Mouse (Mus musculus) left cerebral cortex, adult 2 months (tissue): ENCODE measurements around the gene Ints7. TPM values are rescaled to one million over a fixed set of nuclear protein-coding genes. Genes with fewer than 3 reads are reported as not detected.

Source experiments
- DNase-seq, 2 experiments: peaks; one replicate each; pipeline ENCODE4 v3.0.0; 2021 to 2022; ENCODE audit warnings: low spot score in 2 of 2, mixed read lengths in 1 of 2; ENCODE audit errors: extremely low spot score in 1 of 2
- H3K27ac ChIP-seq: fragments of 200-600 bp; 2 replicates; pipeline ENCODE4 v1.8.1; 2022
- H3K4me3 ChIP-seq: fragments of 200-600 bp; 2 replicates; pipeline ENCODE4 v1.8.1; 2022
- CTCF ChIP-seq: fragments of 200-600 bp; IDR thresholded peaks from 2 replicates; pipeline ENCODE4 v1.8.1; 2022; ENCODE audit warnings: antibody characterized with exemption, mild to moderate bottlenecking, moderate library complexity
- intact Hi-C: fragments of 180-260 bp; cut with DNase I; formaldehyde crosslinking; loops from one replicate; pipeline ENCODE4 v1.15.1; 2025
- total RNA-seq, 2 experiments: library from RNA; stranded (reverse); gene quantifications; 2 replicates each; pipeline ENCODE4 v1.2.3; 2021

Ints7 gene
- total RNA-seq, 2 experiments from 2014 or later: 32.7 to 34.9 TPM

DNA sequence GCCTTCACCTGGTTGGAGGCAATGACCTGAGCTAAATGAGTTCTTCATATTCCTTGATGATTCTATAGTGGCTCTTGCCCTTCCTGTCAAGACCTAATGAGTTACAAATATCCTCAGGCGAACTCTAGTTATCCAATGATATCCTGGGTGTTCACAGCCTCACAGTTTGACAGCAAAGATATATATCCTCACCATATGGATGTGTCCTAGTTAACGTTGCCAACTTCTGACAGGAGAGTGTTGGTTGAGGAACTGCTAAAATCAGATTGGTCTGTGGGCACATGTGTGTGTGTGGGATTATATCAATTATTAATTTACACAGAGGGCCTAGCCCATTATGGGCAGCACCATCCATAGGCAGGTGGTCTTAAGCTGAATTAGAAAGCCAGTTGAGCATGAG is 63.0 kb downstream of the Ints7 start:
- Histone ChIP-seq H3K27ac (peak overlapping the region; percentile 29), H3K4me3 (no peak overlapping the region)
- DNase-seq: no peak
- intact Hi-C loops: no loop called here
- no peak for TF ChIP-seq CTCF

DNA sequence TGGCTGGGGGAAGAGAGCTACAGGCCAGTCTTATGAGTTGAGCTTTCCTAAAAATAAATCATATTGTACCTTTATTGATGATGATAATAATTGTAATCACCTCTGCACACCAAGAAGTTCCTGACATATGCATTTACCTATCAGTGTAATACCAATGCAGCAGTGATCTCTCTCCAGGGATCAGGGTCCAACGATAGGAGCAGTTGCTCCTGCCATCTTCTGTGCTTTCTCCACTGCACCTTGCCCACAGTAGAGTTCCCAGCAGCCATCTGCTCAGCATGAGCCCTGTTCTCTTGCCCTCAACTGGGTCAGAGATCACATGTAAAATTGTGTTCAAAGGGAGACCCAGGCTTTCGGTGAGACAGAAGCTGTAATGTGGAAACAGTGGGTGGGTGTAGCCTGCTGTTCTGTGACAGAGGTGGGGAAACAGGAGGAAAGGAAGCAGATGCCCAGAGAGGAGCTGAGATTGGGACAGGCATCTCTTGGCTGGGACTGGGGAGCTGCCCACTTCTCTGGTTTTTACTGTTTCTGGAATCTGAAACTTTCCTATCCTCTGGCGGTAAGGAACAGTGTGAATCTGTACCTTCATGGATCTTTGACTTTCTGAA is 63.9 kb downstream of the Ints7 start:
- Histone ChIP-seq H3K4me3 (no peak overlapping the region), H3K27ac (peak overlapping the region; percentile 29)
- no peak for TF ChIP-seq CTCF
- DNase-seq: peak in 1 of 2 experiments; percentile 26
- intact Hi-C loops: loop anchor here (1.0 kb wide), 1 partner anchor 29 kb away; no protein-coding TSS in a partner anchor

DNA sequence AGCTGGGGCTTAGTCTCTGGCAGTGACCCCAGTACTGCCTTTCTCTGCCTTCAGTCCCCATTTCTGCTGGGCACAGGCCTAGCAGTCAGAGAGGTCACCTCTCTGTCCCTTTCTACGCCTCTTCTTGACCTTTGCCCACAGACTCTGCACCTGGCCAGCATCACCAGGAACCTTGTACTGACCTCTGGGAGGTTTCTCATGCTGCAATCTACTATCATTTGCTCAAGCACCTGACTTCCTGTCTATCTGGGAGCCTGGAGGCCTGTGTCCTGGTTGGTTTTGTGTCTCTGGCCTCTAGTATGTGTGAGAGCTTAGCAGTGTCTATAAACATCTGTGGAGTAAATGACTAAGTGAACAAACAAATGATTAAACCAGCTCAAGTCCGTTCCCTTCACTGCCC is 64.7 kb downstream of the Ints7 start:
- H3K27ac ChIP-seq: peak overlapping the region; percentile 70
- no peak for TF ChIP-seq CTCF

DNA sequence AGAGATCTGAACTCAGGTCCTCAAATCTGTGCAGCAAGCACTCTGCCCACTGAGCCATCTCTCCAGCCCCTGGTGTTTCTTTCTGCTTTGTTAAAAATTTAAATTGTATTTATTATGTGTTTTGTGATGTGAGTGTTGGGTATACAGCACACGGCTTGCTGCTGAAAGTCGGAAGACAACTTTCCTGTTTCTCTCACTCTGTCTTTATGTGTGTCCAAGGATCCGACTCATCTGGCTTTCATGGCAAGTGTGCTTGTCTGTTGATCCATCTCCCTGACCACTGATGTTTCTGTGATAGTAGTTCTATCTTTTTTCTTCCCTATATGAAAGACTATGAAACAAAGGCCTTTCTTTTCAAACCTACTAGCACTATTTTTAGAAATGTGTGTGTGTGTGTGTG is 65.4 kb downstream of the Ints7 start:
- no peak for TF ChIP-seq CTCF
- DNase-seq: no peak
- Histone ChIP-seq H3K27ac (no peak overlapping the region), H3K4me3 (no peak overlapping the region)
- intact Hi-C loops: no loop called here

More for the DNA sequence above, 64.7 kb downstream of the Ints7 start:
- intact Hi-C loops: no loop called here
- H3K4me3 ChIP-seq: no peak overlapping the region
- no peak for DNase-seq

DNA sequence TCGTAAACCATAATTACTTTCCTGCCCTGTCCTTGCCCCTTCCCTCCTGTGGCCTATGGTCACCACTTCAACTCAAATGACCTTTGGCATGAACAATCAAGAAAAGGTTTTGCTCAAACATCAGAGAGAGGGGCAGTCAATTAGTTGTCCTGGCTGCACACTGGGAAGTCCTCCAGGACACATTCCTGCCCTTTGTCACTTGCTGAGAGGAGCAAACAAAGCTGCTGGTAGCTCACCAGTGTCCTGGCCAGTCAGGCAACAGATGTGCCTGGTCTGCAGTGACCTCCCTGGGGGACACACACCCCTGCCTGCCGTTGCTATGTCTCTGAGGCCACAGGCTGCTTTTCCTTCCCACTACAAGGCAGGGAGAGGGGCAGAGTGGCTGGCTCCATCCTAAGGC is 66.0 kb downstream of the Ints7 start:
- no peak for TF ChIP-seq CTCF
- no peak overlapping the region for H3K27ac ChIP-seq
- intact Hi-C loops: no loop called here
- DNase-seq: no peak
- no peak overlapping the region for H3K4me3 ChIP-seq

DNA sequence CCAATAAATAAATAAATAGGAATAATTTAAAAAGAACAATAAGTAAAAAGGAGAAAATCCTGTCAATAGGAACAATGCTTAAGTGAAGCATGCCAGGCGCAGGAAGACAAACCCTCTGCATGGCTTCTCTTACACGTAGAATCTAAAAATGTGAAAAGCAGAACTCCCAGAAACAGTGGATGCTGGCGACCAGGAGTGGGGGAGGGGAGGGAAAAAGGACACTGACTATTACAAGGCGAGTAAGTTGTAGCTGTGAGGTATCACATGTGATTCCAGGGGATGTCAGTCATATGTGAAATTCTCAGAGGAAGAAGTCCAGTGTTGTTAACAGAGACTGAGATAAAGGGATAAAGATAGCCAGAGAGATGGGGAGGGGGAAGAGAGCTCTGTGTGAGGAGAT is 67.5 kb downstream of the Ints7 start:
- no peak overlapping the region for H3K27ac ChIP-seq
- TF ChIP-seq CTCF: no peak
- H3K4me3 ChIP-seq: no peak overlapping the region
- intact Hi-C loops: no loop called here
- DNase-seq: no peak

DNA sequence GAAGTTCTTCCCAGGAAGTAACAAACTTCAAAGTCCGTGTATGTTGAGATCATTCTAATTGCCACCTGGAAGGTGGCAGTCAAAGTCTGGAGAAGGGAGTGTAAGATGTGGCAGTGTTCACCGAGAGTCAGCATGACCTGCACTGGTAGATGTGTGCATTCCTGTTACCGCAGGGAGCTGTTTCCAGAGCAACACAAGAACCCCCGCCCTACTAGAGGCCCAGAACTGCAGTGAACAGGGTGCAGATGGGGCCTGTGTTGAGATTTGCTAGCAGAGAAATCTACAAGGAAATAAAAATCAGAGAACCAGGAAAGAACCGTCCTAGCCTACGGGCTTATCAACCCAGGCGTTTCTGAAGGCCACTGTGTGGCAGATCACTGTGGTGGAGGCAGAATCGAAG is 70.5 kb downstream of the Ints7 start:
- Histone ChIP-seq H3K4me3 (no peak overlapping the region), H3K27ac (no peak overlapping the region)
- intact Hi-C loops: no loop called here
- no peak for TF ChIP-seq CTCF
- DNase-seq: no peak

DNA sequence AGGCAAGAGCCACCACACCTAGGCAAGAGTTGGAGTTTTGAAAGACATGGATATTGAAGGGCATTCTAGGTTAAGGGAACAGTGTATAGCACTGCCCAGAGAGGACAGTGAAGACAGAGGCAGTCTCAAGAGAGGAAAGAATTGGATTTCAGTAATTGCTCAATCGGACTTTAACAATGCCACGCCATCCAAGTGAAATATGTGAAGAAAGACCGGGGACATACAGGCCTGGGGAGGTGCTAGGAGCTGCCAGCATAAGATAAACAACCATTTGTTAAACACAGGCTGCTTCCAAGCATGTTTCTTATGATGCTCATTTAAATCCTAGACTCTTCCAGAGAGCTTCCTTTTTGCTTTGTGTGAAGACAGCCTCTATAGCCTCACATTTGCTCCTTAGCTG is 72.2 kb downstream of the Ints7 start:
- no peak for TF ChIP-seq CTCF
- H3K4me3 ChIP-seq: no peak overlapping the region
- intact Hi-C loops: no loop called here
- no peak overlapping the region for H3K27ac ChIP-seq
- DNase-seq: no peak

DNA sequence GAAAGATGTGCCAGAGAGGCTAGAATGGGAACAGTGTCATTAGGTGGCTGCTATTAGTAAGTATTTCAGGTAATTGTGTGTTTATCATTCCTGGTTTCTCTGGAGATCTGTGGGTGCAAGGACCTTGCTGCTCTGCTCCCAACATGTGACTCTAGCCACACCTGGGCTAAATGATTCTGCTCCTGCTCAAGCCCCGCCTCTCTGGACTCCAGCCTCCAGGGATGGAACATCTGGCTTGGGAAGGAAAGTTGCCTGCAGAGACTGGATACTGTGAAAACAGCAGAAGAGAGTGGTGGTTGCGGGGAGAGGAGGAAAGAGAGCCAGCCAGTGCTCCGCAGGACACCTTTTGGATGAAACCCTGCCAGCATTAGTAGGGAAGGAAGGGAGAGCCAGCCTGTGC is 84.0 kb downstream of the Ints7 start:
- no peak for TF ChIP-seq CTCF
- intact Hi-C loops: no loop called here
- no peak for DNase-seq

DNA sequence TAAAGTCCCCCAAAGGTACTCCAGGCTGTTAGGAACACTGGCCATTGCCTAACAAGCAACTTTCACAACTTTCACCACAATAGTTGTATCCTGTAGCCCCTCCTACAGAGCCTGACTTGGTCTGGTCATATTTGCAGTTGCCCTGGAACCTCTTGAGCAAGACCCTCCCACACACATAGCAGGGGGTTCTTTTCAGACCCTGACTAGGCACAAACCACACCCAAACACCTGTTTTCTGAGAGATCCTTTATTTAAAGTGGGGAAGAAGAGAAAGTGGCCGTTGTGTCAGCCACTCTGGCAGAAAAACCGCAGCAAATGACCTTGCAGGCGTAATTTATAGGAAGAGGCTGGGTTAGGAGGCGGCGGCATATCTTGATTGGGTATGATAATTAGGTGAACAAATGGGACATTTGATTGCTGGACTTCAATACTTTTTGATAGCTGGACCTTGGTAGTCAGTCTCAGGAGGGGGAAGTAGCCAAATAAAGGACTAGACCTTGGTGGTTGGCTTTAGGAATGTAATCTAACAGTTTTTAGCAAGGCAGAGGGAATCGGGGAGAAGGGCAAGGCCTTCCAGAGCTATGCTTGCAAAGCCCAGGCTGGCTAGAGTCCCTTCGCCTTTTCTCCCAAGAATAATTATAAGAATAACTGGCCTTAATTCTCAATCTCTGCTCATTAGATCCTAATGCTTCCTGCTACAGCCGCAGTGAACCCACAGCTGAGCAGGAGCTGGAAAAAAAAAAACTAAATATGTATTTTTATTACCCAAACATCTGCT is 85.8 kb downstream of the Ints7 start:
- H3K27ac ChIP-seq: 0 out of 2 replicates have a peak overlapping the region, but pooled peaks have one; percentile 19
- no peak for TF ChIP-seq CTCF
- intact Hi-C loops: no loop called here

More for the DNA sequence above, 84.0 kb downstream of the Ints7 start:
- Histone ChIP-seq H3K4me3 (no peak overlapping the region), H3K27ac (no peak overlapping the region)

DNA sequence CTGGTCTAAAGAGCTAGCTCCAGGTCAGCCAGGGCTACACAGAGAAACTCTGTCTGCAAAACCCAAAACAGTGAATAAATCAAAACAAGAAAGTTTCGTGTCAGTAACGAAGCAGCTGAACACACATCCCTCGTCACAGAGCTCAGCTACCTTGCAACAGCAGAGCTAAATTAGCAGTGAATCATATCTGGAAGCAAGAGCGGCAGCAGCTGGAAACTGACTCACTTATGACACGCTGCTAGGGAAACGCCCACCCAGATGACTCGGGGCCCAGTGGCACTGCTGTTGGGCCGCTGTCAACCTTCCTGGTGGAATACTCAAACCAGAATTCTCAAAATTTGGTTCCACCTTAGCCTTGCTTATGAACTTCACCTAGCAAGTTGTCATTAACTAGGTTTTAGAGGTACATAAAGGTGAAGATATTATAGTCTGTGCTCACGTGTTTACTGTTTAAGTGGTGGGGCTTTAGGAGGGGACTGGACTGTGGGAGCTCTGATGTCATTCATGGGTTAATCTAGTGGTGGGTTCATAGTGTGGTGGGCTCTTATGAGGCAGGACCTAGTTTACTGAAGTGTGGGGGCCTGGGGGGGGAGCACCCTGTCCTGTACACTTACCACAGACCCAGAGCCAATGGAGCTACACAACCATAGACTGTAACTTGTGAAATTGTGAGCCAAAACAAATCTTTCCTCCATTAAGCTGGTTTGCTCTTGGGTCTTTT is 86.9 kb downstream of the Ints7 start:
- DNase-seq: peak; percentile 35 to 48
- Histone ChIP-seq H3K27ac (no peak overlapping the region), H3K4me3 (no peak overlapping the region)
- no peak for TF ChIP-seq CTCF
- intact Hi-C loops: no loop called here

More for the DNA sequence above, 85.8 kb downstream of the Ints7 start:
- no peak for DNase-seq
- H3K4me3 ChIP-seq: no peak overlapping the region

DNA sequence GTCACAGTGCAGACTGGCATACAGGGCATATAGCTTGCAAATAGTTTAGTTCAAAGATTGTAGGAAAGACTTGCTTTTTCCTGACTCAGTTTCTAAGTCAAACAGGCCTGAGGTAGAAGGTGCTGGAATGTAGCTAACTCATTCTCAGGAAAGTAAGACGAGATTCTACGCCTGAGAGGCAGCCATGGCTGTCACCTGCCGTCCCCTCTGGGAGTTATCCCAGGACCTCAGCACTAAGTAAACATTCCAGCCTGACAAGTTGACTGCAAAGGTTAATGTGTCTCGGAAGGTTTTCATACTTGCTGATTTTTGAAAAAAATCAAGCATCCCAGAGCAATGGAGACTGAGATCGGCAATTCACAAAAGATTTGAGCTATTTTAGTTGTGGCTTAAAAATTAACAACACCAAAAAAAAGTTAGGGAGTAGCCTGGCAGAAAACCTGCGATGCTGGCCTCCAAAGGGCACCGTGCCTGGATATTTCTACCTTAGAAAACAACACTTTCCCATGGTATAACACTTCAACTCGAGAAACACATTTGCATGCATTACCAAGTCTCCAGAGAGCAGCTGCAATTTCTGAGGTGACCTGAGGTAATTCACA is 87.6 kb downstream of the Ints7 start:
- TF ChIP-seq CTCF: no peak
- no peak for DNase-seq
- intact Hi-C loops: no loop called here
- Histone ChIP-seq H3K27ac (no peak overlapping the region), H3K4me3 (no peak overlapping the region)
